Mouse (Mus musculus): ENCODE data around the gene Gm10337. TPM values are rescaled to one million over a fixed set of nuclear protein-coding genes. Genes with fewer than 3 reads are reported as not detected.

Gm10337 gene
- total RNA-seq, 1 experiment from 2014 or later, result not detected

GRCm38 (mm10) chr15:102512471-102512870, 8.9 kb downstream of the Gm10337 start:
- no peak for ATAC-seq (ENCODE audit: extremely low read depth, insufficient number of reproducible peaks, low FRiP score, poor library complexity, severe bottlenecking)

- no peak for ATAC-seq (ENCODE audit: extremely low read depth, insufficient number of reproducible peaks, low FRiP score, poor library complexity, severe bottlenecking)
These were observed 9.5 kb downstream of the Gm10337 start for GRCm38 (mm10) chr15:102513004-102513403.

GRCm38 (mm10) chr15:102515261-102515660, 11.7 kb downstream of the Gm10337 start:
- ATAC-seq (ENCODE audit: extremely low read depth, insufficient number of reproducible peaks, low FRiP score, poor library complexity, severe bottlenecking), result no peak

- no peak for ATAC-seq (ENCODE audit: extremely low read depth, insufficient number of reproducible peaks, low FRiP score, poor library complexity, severe bottlenecking)
These were observed 12.3 kb downstream of the Gm10337 start for GRCm38 (mm10) chr15:102515791-102516190.

GRCm38 (mm10) chr15:102516293-102516692, 12.8 kb downstream of the Gm10337 start:
- ATAC-seq (ENCODE audit: extremely low read depth, insufficient number of reproducible peaks, low FRiP score, poor library complexity, severe bottlenecking), result no peak

GRCm38 (mm10) chr15:102516728-102517404, 13.3 kb downstream of the Gm10337 start, which contains the start of gene Map3k12:
TSS of gene Map3k12 (minus strand) at chr15:102517064.
- no peak for ATAC-seq (ENCODE audit: extremely low read depth, insufficient number of reproducible peaks, low FRiP score, poor library complexity, severe bottlenecking)

GRCm38 (mm10) chr15:102517631-102517975, 14.1 kb downstream of the Gm10337 start:
- no peak for ATAC-seq (ENCODE audit: extremely low read depth, insufficient number of reproducible peaks, low FRiP score, poor library complexity, severe bottlenecking)

- peak; percentile 85 for ATAC-seq (ENCODE audit: extremely low read depth, insufficient number of reproducible peaks, low FRiP score, poor library complexity, severe bottlenecking)
These were observed 14.7 kb downstream of the Gm10337 start, which contains the start of gene Tarbp2 for GRCm38 (mm10) chr15:102517976-102518858. TSS of gene Tarbp2 (plus strand) at chr15:102518192.

- ATAC-seq (ENCODE audit: extremely low read depth, insufficient number of reproducible peaks, low FRiP score, poor library complexity, severe bottlenecking), result no peak
These were observed 15.3 kb downstream of the Gm10337 start for GRCm38 (mm10) chr15:102518859-102519201.

GRCm38 (mm10) chr15:102519211-102520141, 16.0 kb downstream of the Gm10337 start:
- ATAC-seq (ENCODE audit: extremely low read depth, insufficient number of reproducible peaks, low FRiP score, poor library complexity, severe bottlenecking), result no peak

GRCm38 (mm10) chr15:102520416-102520815, 16.9 kb downstream of the Gm10337 start:
- ATAC-seq (ENCODE audit: extremely low read depth, insufficient number of reproducible peaks, low FRiP score, poor library complexity, severe bottlenecking), result no peak

GRCm38 (mm10) chr15:102521480-102521879, 18.0 kb downstream of the Gm10337 start:
- no peak for ATAC-seq (ENCODE audit: extremely low read depth, insufficient number of reproducible peaks, low FRiP score, poor library complexity, severe bottlenecking)

- peak; percentile 78 for ATAC-seq (ENCODE audit: extremely low read depth, insufficient number of reproducible peaks, low FRiP score, poor library complexity, severe bottlenecking)
These were observed 21.5 kb downstream of the Gm10337 start, which contains the start of gene Npff for GRCm38 (mm10) chr15:102524892-102525485. TSS of gene Npff (minus strand) at chr15:102524942.

- ATAC-seq (ENCODE audit: extremely low read depth, insufficient number of reproducible peaks, low FRiP score, poor library complexity, severe bottlenecking), result no peak
These were observed 22.8 kb downstream of the Gm10337 start for GRCm38 (mm10) chr15:102526111-102527002.

- no peak for ATAC-seq (ENCODE audit: extremely low read depth, insufficient number of reproducible peaks, low FRiP score, poor library complexity, severe bottlenecking)
These were observed 24.4 kb downstream of the Gm10337 start for GRCm38 (mm10) chr15:102527936-102528335.

- no peak for ATAC-seq (ENCODE audit: extremely low read depth, insufficient number of reproducible peaks, low FRiP score, poor library complexity, severe bottlenecking)
These were observed 24.9 kb downstream of the Gm10337 start for GRCm38 (mm10) chr15:102528396-102528795.

GRCm38 (mm10) chr15:102530566-102530965, 27.0 kb downstream of the Gm10337 start:
- no peak for ATAC-seq (ENCODE audit: extremely low read depth, insufficient number of reproducible peaks, low FRiP score, poor library complexity, severe bottlenecking)

GRCm38 (mm10) chr15:102531586-102531985, 28.1 kb downstream of the Gm10337 start:
- ATAC-seq (ENCODE audit: extremely low read depth, insufficient number of reproducible peaks, low FRiP score, poor library complexity, severe bottlenecking), result no peak
